Mouse (Mus musculus) Patski (cell line): Measurements from ENCODE around the gene Rpl6. TPM values are rescaled to one million over a fixed set of nuclear protein-coding genes. Genes with fewer than 3 reads are reported as not detected.
"Not testable (repeated sequence)": the region's sequence is repeated elsewhere in the genome, so short reads cannot be mapped to it uniquely, and the experiment has no call there.

ENCODE experiments used
- ATAC-seq: fragments of 100-300 bp; one replicate; pipeline ENCODE4 v1.8.0; 2021
- CTCF ChIA-PET: fragments of 350-600 bp; sonication (Branson Sonifier 250); formaldehyde crosslinking; loops from one replicate; lab custom pipeline; 2022; ENCODE audit warnings: inconsistent platforms; lab: Charles Lee
- POLR2A ChIA-PET: fragments of 350-600 bp; sonication (Branson Sonifier 250); formaldehyde crosslinking; loops from one replicate; lab custom pipeline; 2022; ENCODE audit warnings: antibody characterized with exemption, inconsistent platforms; lab: Charles Lee
- DNase-seq: peaks from one replicate; pipeline ENCODE4 v3.0.0-alpha.2; 2011; ENCODE audit warnings: low read depth, low spot score
- H3K27me3 ChIP-seq: fragments of 371-371 bp; one replicate; pipeline ENCODE4 v1.5.1; 2021
- CTCF ChIP-seq: fragments of 100-300 bp; IDR thresholded peaks from one replicate; pipeline ENCODE4 v1.5.1; 2021
- in situ Hi-C: fragments of 300-500 bp; cut with MboI; formaldehyde crosslinking; loops from 3 replicates; pipeline ENCODE4 v1.11.1; 2018; ENCODE audit warnings: low pct_unique_long_range_greater_than_20kb, mixed read lengths
- polyA plus RNA-seq: library from polyadenylated mRNA; unstranded; gene quantifications from one replicate; pipeline ENCODE4 v1.2.3, GENCODE M21; 2021

Gene Rpl6
- polyA plus RNA-seq, 1 experiment from 2014 or later: 1,368 TPM

DNA sequence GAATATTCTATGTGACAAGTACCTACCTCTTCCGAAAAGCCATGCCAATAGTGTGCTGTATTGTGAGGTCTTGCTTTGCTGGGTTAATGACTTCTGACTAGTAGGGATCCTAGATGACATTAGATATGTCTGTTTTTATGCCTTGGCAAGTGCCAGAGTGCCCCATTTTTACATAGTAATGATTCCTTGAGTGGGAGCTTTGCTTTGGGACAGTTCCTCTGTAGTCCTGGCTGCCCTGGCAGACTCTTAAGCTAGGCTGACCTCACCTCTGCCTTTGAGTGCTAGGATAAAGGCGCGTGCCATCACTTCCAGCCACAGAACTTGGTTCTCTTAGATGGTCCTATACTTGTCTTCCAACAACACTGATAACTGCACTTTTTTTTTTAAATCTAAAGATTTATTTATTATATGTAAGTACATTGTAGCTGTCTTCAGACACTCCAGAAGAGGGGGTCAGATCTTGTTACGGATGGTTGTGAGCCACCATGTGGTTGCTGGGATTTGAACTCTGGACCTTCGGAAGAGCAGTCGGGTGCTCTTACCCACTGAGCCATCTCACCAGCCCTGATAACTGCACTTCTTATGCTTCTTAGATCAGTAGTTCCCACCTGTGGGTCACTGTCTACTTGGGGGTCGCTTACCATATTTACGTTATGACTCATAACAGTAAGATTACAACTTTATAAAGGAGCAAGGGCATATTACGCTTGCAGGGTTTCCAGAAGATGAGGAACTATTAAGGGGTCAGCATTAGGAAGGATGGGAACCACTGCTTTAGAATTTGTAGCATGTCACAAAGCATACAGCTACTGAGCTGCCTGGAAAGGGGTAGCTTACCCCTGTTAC, 5.7 kb downstream of the Rpl6 start:
- no peaks in the 10 kb centered on the region for H3K27me3 ChIP-seq
- in situ Hi-C loops: no loop called here
- ChIA-PET POLR2A (interaction anchor here (1.2 kb wide), 1 partner anchor 9 kb away, joined by 3 read pairs; no protein-coding TSS in a partner anchor), CTCF (interaction anchor here (0.8 to 1.9 kb wide), 4 partner anchors 10 to 66 kb away, joined by 3 to 5 read pairs (median 4); no protein-coding TSS in a partner anchor)
- no peak for TF ChIP-seq CTCF
- no peak for ATAC-seq
- DNase-seq: no peak

DNA sequence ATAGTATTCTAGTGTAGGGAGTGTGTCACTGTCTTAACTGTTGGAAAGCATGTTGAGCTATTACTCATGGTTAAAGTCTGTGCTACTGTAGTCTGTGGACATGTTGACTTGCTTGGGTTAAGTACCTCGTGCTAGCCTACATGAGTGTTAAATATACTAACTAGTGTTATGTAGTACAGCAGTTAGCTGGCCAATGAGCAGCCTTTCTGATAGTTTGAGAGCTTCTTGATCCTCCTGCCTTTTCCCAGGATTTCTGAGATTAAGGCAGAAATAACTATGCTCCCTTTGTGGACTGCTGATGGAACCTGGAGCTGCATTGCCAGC, 6.3 kb downstream of the Rpl6 start:
- CTCF ChIA-PET: interaction anchor here (0.8 to 1.9 kb wide), 4 partner anchors 11 to 66 kb away, joined by 3 to 5 read pairs (median 4); no protein-coding TSS in a partner anchor
- ATAC-seq (no peak), DNase-seq (no peak)
- in situ Hi-C loops: no loop called here
- POLR2A ChIA-PET: interaction anchor here (1.2 kb wide), 1 partner anchor 9 kb away, joined by 3 read pairs; no protein-coding TSS in a partner anchor
- H3K27me3 ChIP-seq: no peaks in the 10 kb centered on the region
- no peak for TF ChIP-seq CTCF

DNA sequence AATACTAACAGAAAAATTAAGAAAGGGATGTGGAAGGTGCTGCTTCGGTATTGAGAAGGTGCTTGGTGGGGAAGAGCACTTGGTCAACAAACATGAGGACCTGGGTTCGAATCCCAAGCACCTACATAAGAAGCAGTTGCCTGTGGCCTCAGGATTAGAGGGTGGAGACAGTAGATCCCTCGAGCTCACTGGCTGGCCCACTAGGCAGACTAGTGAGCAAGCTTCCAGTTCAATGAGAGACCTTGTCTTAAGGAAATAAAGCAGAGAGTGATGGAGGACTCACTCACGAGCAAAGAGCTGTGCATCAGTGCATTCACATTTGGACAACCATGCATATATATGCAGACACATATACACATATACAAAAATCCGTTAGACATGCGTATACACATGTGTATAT, 7.8 kb downstream of the Rpl6 start:
- CTCF ChIA-PET: no interaction called here
- no peaks in the 10 kb centered on the region for H3K27me3 ChIP-seq
- POLR2A ChIA-PET: interaction anchor here (0.7 kb wide), 1 partner anchor 156 kb away, joined by 5 read pairs; no protein-coding TSS in a partner anchor
- no peak for TF ChIP-seq CTCF
- ATAC-seq (no peak), DNase-seq (no peak)
- in situ Hi-C loops: no loop called here

- H3K27me3 ChIP-seq: no peaks in the 10 kb centered on the region
- ChIA-PET CTCF (no interaction called here), POLR2A (no interaction called here)
- in situ Hi-C loops: loop anchor here (5.0 kb wide), 3 partner anchors 53 to 263 kb away; no protein-coding TSS in a partner anchor
- TF ChIP-seq CTCF: no peak
- no peak for ATAC-seq
- no peak for DNase-seq
Measured at GRCm38 (mm10) chr5:121214707-121215106, 10.4 kb downstream of the Rpl6 start.

- DNase-seq (no peak), ATAC-seq (no peak)
- H3K27me3 ChIP-seq: no peaks in the 10 kb centered on the region
- CTCF ChIA-PET: interaction anchor here (0.6 to 1.5 kb wide), 3 partner anchors 13 to 51 kb away, joined by 3 to 5 read pairs (median 3); no protein-coding TSS in a partner anchor
- POLR2A ChIA-PET: interaction anchor here (0.6 kb wide), 1 partner anchor 70 kb away, joined by 3 read pairs; no protein-coding TSS in a partner anchor
- in situ Hi-C loops: loop anchor here (5.0 kb wide), 3 partner anchors 52 to 262 kb away; no protein-coding TSS in a partner anchor
- peak; percentile 99 for TF ChIP-seq CTCF
Measured at GRCm38 (mm10) chr5:121215380-121216125, 11.3 kb downstream of the Rpl6 start.

- no peak for DNase-seq
- ChIA-PET CTCF (interaction anchor here (1.1 to 1.5 kb wide), 3 partner anchors 13 to 52 kb away, joined by 3 to 5 read pairs (median 3); no protein-coding TSS in a partner anchor), POLR2A (interaction anchor here (0.6 kb wide), 1 partner anchor 69 kb away, joined by 3 read pairs; no protein-coding TSS in a partner anchor)
- in situ Hi-C loops: loop anchor here (5.0 kb wide), 3 partner anchors 51 to 261 kb away; no protein-coding TSS in a partner anchor
- ATAC-seq: no peak
- H3K27me3 ChIP-seq: no peaks in the 10 kb centered on the region
- TF ChIP-seq CTCF: no peak
Measured at GRCm38 (mm10) chr5:121216126-121216446, 11.8 kb downstream of the Rpl6 start.

- in situ Hi-C loops: loop anchor here (5.0 kb wide), 3 partner anchors 51 to 261 kb away; no protein-coding TSS in a partner anchor
- ChIA-PET CTCF (interaction anchor here (1.2 to 1.5 kb wide), 2 partner anchors 50 to 52 kb away, joined by 3 to 5 read pairs; no protein-coding TSS in a partner anchor), POLR2A (interaction anchor here (0.6 kb wide), 1 partner anchor 69 kb away, joined by 3 read pairs; no protein-coding TSS in a partner anchor)
- not testable (repeated sequence) for H3K27me3 ChIP-seq, DNase-seq, ATAC-seq
Measured at GRCm38 (mm10) chr5:121216584-121217312, 12.5 kb downstream of the Rpl6 start.

DNA sequence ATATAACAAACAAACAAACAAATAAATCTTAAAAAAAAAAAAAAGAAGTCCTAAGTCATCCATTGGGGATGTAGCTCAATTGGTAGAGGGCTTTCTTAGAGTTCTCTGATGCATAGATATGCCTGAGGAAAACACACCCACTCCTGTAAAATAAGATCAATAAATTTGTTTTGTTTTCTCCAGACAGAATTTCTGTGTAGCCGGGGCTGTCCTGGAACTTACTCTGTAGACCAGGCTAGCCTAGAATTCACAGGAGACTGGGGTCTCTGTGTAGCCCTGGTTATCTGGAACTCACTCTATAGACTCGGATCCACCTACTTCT, 13.0 kb downstream of the Rpl6 start:
- in situ Hi-C loops: loop anchor here (5.0 kb wide), 3 partner anchors 50 to 260 kb away; no protein-coding TSS in a partner anchor
- POLR2A ChIA-PET: no interaction called here
- no peak for TF ChIP-seq CTCF

GRCm38 (mm10) chr5:121219190-121219589, 14.9 kb downstream of the Rpl6 start:
- no peaks in the 10 kb centered on the region for H3K27me3 ChIP-seq
- DNase-seq (no peak), ATAC-seq (no peak)
- in situ Hi-C loops: loop anchor here (5.0 kb wide), 3 partner anchors 48 to 258 kb away; no protein-coding TSS in a partner anchor
- TF ChIP-seq CTCF: no peak
- ChIA-PET CTCF (interaction anchor here (0.9 kb wide), 1 partner anchor 45 kb away, joined by 3 read pairs; no protein-coding TSS in a partner anchor), POLR2A (interaction anchor here (1.0 kb wide), 1 partner anchor 9 kb away, joined by 3 read pairs; no protein-coding TSS in a partner anchor)

More for the DNA sequence above, 13.0 kb downstream of the Rpl6 start:
- ATAC-seq (no peak), DNase-seq (no peak)
- CTCF ChIA-PET: interaction anchor here (1.2 to 1.5 kb wide), 2 partner anchors 49 to 51 kb away, joined by 3 to 5 read pairs; no protein-coding TSS in a partner anchor
- no peaks in the 10 kb centered on the region for H3K27me3 ChIP-seq
